Mouse (Mus musculus): ENCODE results near the gene Ccdc102a.
"Not testable (repeated sequence)": the region's sequence is repeated elsewhere in the genome, so short reads cannot be mapped to it uniquely, and the experiment has no call there.

Gene Ccdc102a

DNA sequence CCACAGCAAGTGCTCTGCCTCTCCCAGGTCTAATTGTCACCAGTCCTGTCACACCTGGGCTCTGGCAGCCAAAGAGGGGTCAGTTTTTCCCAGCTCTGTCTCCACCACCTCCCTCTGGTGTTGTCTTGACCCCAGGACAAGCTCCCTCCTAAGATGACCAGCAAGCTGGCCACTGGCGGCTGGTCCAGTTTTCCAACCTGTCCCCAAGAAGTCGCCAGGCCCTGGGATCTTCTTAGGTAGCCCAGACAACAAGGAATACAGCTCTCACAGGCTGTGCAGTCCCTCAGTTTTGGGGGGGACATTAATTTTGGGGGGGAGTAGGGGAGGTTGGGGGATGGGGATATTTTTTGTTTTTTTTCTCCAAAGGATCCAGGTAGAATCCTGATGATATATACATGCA is 45.3 kb downstream of the Ccdc102a start:
- DNase-seq: no peak

DNA sequence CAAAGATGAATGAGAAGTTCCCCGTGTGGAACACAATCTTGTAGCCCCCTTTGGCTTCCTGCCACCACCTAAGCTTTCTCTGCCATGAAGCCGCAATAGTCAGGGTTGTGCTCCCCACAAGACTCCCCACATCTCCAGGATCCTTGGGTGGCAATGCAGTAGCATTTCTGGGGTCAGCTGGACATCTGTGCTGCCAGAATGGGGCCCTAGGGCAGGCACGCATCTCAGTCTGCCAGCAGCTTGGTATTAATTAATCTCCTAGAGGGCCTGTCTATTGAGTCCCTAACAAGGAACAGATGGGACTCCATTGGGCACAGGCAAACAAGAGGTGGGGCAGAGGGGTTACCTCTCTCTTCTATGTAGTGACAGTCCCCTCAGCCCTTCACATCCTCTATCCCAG is 45.7 kb downstream of the Ccdc102a start:
- no peak for DNase-seq

DNA sequence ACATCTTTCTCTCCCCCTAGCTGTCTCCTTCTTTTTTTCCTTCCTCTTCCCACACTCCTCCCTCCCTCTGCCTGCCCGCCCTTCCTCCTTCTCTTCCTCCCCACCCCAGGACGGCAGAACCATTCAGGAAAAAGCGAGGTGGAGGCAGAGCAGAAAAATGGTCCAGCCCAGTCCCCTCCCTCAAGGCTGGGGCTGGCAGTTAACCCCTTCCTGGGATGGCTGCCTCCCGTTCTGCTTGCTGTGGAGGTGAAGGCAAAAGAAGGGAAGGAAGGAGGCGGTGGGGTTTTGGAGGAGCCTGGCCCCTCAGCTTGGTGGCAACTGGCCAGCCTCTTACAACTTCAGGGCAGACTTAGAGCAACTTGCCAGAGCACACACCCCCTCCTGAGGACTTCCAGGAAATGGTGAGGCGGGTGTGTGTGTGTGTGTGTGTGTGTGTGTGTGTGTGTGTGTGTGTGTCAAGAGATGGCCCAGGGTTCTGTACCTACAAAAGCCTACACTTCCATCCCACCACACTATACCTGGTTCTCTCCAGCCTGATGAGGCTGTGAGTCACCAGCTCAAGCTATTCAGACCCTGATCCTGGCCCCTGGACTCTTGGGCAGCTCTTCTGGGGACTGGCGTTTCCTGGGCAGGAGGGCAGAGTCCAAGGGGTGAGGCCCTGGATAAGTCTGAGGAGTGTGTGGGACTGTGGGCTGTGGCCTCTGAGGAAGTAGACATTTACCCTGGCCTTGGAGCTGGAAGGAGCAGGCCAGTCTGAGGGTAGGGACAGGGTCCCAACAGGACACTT is 46.6 kb downstream of the Ccdc102a start:
- no peak for DNase-seq

- DNase-seq: no peak
These were observed 47.3 kb downstream of the Ccdc102a start for GRCm38 (mm10) chr8:94870474-94871107.

DNA sequence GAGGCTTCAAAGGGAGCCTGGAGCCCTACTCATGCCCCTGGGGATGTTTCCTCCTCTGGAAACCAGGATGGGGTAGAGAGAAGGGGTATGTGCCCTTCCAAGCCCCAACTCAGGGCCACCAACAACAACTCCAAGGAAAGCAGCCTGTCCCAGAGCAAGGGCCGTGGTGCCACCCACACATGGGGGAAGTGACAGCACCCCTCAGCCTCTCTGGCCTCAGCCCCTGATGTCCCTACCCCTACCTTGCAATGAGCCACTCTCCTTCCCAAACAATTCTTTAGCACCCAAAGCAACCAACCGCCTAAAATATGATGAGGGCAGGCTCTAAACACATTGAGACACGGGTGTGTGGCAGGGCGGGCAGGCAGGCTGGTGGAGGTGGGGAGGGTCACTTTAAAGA is 47.9 kb downstream of the Ccdc102a start:
- no peak for DNase-seq

DNA sequence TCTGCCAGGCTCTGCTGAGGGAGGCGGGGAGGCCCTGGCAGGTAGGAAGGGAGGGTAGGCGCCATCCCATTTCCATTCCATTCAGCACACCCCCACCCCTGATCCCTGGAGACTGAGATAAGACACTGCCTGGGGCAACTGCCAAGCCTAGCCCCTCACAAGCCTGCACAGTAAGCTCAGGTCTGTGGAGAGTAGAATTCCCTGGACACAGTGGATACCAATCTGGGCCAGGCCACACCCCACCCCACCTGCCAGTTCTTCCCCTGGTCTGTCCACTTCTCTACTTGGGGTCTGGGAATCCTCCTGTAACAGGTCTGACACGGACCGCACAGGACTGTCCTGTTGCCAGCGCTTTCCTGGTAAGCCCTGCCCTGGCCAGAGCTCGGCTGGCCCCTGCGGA is 48.8 kb downstream of the Ccdc102a start:
- DNase-seq: no peak

- DNase-seq: no peak
These were observed 51.0 kb downstream of the Ccdc102a start for GRCm38 (mm10) chr8:94866921-94867320.

DNA sequence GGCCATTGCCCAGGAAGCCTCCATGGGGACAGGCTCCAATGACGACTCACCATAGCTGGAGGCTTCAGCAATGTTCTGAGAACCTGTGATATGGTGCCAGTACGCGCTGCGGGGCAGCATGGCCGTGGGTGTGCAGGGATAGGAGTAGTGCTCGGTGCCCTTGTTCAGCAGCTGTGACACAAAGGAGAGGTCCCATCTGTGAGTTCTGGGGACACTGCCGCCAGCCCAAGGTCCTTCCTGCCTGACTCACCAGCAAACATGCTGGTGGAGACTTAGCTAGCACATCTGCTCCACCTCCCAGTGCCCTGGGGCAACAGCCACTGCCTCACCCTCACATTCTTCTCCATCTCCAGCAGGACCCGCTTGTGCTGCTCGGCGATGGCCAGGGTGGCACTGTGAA is 52.6 kb downstream of the Ccdc102a start:
- DNase-seq: no peak

DNA sequence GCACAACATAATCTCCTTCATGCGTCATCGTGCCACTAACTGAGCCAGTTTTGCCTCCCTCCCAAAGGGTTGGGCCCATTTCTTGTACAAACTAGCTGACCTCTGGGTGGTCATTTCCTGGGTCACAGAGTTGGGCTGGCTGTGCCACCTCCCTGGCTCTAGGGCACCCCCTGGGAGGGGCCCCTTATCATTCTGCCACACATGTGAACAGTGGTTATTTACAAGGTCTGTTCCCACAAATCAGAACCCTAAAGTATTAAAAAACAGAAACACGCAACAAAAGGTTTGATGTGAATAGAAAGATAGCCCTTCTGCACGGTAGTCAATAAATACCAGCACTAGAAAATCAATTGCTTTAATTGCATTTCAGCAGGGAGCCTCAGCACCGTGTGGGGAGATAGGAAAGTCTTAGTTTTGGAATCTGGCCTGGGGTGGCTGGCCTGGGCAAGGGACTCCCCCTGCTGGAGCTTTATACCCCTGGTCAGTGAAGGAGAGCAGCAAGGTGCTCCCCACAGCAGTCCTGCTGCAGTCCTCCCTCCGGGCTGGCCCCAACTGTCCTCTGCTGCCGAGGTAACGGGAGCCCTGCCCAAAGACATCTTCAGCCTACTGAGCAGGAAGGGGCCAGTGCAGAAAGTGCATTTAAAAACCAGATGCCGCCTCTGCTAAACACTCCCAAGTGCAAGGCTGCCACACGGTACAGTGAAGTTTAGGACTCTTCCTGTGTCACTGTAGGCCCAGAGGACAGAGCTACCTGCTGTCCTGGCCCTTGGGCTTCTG is 53.8 kb downstream of the Ccdc102a start:
- DNase-seq: no peak

GRCm38 (mm10) chr8:94862487-94863220 is 55.2 kb downstream of the Ccdc102a start:
- no peak for DNase-seq

GRCm38 (mm10) chr8:94861352-94861910 is 56.5 kb downstream of the Ccdc102a start:
- DNase-seq: peak; percentile 43 to 60

GRCm38 (mm10) chr8:94857346-94858173 is 60.3 kb downstream of the Ccdc102a start, which contains the start of gene Polr2c:
Gene Polr2c, plus strand, starts transcription at chr8:94857450.
- DNase-seq: peak; percentile 88 to 91

DNA sequence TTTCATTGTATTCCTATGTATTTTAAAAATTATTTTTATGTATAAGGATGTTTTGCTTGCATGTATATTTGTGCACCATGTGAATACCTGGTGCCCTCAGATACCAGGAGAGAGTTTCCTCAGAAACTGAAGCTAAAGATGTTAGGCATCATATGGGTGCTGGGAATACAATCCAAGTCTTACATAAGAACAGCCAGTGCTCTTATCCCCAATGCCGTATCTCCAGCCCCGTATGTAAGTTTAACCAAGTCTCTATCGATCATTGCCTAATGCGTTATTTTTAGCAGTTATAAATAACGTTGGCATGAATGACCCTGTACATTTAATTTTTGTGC is 60.9 kb downstream of the Ccdc102a start:
- no peak for DNase-seq

DNA sequence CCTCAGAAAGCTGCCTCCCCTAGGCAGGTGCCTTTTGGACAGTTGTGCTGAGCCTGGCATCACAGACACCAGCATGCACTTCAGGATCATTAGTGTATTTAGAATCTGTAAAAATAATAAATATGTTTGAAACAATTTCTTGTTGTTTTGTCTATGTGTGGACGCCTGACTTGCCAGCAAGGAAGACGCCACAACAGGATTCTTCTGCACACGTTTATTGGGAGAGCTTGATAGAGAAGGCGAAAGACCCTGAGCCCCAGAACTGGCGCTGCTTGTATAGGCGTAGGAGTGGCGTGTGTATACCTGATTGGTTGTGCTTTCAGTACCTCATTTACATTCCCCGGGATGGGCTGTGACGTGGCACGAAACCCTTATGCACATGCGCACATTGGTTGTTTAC is 63.1 kb downstream of the Ccdc102a start:
- DNase-seq: not testable (repeated sequence)

Data from thymus, postnatal 36 days (tissue).